8 mouse cellular contexts compared by ENCODE assay signal in the genomic region with DNA sequence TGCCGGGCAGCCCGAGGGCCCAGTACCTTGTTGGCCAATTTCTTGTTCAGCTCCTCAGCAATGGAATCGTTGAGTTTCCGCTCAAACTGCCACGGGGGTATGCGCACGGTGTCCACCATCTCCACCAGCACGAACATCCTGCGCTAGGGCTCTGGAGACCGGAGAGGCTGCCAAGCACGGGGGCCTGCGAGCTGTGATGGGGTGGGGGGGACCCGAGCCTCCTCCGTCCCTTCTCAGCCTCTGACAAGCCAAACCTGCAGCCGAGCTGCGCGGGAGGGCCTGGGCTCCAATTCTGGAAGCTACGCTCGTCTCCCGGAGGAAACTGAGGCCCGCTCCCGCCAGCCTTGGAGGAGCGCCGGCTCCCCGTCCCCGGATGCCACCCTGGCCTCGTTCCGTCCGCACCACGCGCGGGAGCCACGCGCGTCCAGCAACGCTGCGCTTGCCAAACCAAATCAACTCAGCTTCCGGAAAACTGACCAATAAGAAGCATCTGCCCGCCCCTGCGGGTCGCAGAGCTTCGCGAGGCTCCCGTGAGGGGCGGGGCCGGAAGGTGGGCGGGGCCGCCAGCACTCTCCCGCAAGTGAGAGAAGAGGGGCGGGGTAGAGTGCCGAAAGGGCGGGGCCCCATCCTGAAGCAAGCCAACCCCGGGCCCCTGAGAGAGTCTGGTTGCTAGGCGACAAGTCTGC. TPM values are rescaled to one million over a fixed set of nuclear protein-coding genes. Genes with fewer than 3 reads are reported as not detected.
DNase-seq lines count a peak whose midpoint lies in the region; ATAC-seq and TF ChIP-seq lines count a peak whose summit lies in the region.

Polr3h (minus strand) TSS at position 481 of the 686 bp plus-strand sequence.

- peaks cover 19% of the 10 kb centered on the region for H3K4me1 ChIP-seq in embryonic facial prominence, embryonic 13.5 days
- peaks cover 20% of the 10 kb centered on the region; the same call in 1 of the 2 replicates for H3K4me1 ChIP-seq in kidney, adult 2 months (ENCODE audit: control insufficient read depth, insufficient read depth, low read length)
- H3K4me1 ChIP-seq in limb, embryonic 12.5 days (replicated peaks) = peaks cover 16% of the 10 kb centered on the region
- H3K4me1 ChIP-seq in midbrain, embryonic 15.5 days = peaks cover 46% of the 10 kb centered on the region
- H3K4me1 ChIP-seq in spleen, adult 2 months (ENCODE audit: control insufficient read depth, insufficient read depth, insufficient read length) = peaks cover 8% of the 10 kb centered on the region

- H3K27ac ChIP-seq in embryonic facial prominence, embryonic 13.5 days = peak within 1 kb of the TSS; percentile 71
- no peak within 1 kb of the TSS for H3K27ac ChIP-seq in kidney, adult 2 months (ENCODE audit: insufficient read depth, low read depth, low read length)
- peak within 1 kb of the TSS; percentile 56; the same call in 1 of the 2 replicates for H3K27ac ChIP-seq in limb, embryonic 12.5 days
- peak within 1 kb of the TSS; percentile 84 for H3K27ac ChIP-seq in midbrain, embryonic 15.5 days
- H3K27ac ChIP-seq in spleen, adult 2 months (ENCODE audit: insufficient read depth, low read length) = 0 out of 2 replicates have a peak within 1 kb of the TSS, but pooled peaks have one; percentile 24

- H3K27me3 ChIP-seq in embryonic facial prominence, embryonic 13.5 days = no peaks in the 10 kb centered on the region
- H3K27me3 ChIP-seq in kidney, adult 2 months (replicated peaks; ENCODE audit: control insufficient read depth, insufficient read depth, low read length) = no peaks in the 10 kb centered on the region
- no peaks in the 10 kb centered on the region for H3K27me3 ChIP-seq in limb, embryonic 12.5 days
- H3K27me3 ChIP-seq in midbrain, embryonic 15.5 days (replicated peaks) = no peaks in the 10 kb centered on the region
- no peaks in the 10 kb centered on the region for H3K27me3 ChIP-seq in spleen, adult 2 months (ENCODE audit: control insufficient read depth, insufficient read depth, low read length)

- H3K4me3 ChIP-seq in embryonic facial prominence, embryonic 13.5 days = peak within 1 kb of the TSS; percentile 79
- peak within 1 kb of the TSS; percentile 78 for H3K4me3 ChIP-seq in kidney, adult 2 months (ENCODE audit: insufficient read depth, low read depth, low read length)
- H3K4me3 ChIP-seq in limb, embryonic 12.5 days (replicated peaks) = peak within 1 kb of the TSS; percentile 72
- H3K4me3 ChIP-seq in midbrain, embryonic 15.5 days = peak within 1 kb of the TSS; percentile 55
- peak within 1 kb of the TSS; percentile 67 for H3K4me3 ChIP-seq in spleen, adult 2 months (ENCODE audit: extremely low read depth, insufficient read depth, insufficient read length)

- peaks cover 15% of the 10 kb centered on the region; the same call in 1 of the 2 replicates for H3K36me3 ChIP-seq in embryonic facial prominence, embryonic 13.5 days
- no peaks in the 10 kb centered on the region for H3K36me3 ChIP-seq in kidney, adult 2 months (ENCODE audit: control insufficient read depth, insufficient read depth, low read length)
- no peaks in the 10 kb centered on the region for H3K36me3 ChIP-seq in limb, embryonic 12.5 days
- no peaks in the 10 kb centered on the region for H3K36me3 ChIP-seq in midbrain, embryonic 15.5 days (replicated peaks)
- no peaks in the 10 kb centered on the region for H3K36me3 ChIP-seq in spleen, adult 2 months (ENCODE audit: control insufficient read depth, insufficient read depth, low read length)

- H3K4me2 ChIP-seq in embryonic facial prominence, embryonic 13.5 days = peak within 1 kb of the TSS; percentile 94
- H3K4me2 ChIP-seq in limb, embryonic 12.5 days = peak within 1 kb of the TSS; percentile 97
- peak within 1 kb of the TSS; percentile 85 for H3K4me2 ChIP-seq in midbrain, embryonic 15.5 days

- peak; percentile 99 for DNase-seq in 3134 (ENCODE audit: extremely low read depth, insufficient read length, low spot score)
- peak; percentile 96 to 99 for DNase-seq in adrenal gland, postnatal 36 days
- peak; percentile 94 to 97 for DNase-seq in heart, adult 18-20 months
- peak; percentile 98 for DNase-seq in kidney, adult 2 months
- DNase-seq in spleen, adult 2 months (ENCODE audit: low read depth in 1 of 2, low spot score in 2 of 2) = peak; percentile 92 to 95

- ATAC-seq in embryonic facial prominence, embryonic 13.5 days (ENCODE audit: insufficient number of reproducible peaks, insufficient read depth, low FRiP score, low TSS enrichment, low read depth) = peak; percentile 92
- ATAC-seq in limb, embryonic 12.5 days (ENCODE audit: insufficient number of reproducible peaks, insufficient read depth, low FRiP score, low TSS enrichment, low read depth) = peak; percentile 92
- ATAC-seq in midbrain, embryonic 15.5 days (replicated peaks) = peak; percentile 95

- WGBS in embryonic facial prominence, embryonic 13.5 days = under 1% methylated on average over 54 of the region's 54 CpGs
- whole genome bisulfite sequencing in kidney, adult 2 months = 1% methylated on average over 54 of the region's 54 CpGs
- under 1% methylated on average over 54 of the region's 54 CpGs for WGBS in limb, embryonic 12.5 days
- WGBS in midbrain, embryonic 15.5 days = under 1% methylated on average over 54 of the region's 54 CpGs
- WGBS in spleen, adult 2 months = under 1% methylated on average over 54 of the region's 54 CpGs

- H3K9me3 ChIP-seq in embryonic facial prominence, embryonic 13.5 days = no peaks in the 10 kb centered on the region
- H3K9me3 ChIP-seq in limb, embryonic 12.5 days = no peaks in the 10 kb centered on the region
- H3K9me3 ChIP-seq in midbrain, embryonic 15.5 days = no peaks in the 10 kb centered on the region

- no peak for TF ChIP-seq POLR2A in kidney, adult 2 months (IDR thresholded peaks at IDR 0.05; ENCODE audit: low read depth, low read length)
- peak; percentile 24; the same call in 1 of the 2 replicates for TF ChIP-seq POLR2A in spleen, adult 2 months (IDR thresholded peaks at IDR 0.05; ENCODE audit: low read depth, low read length)

- peak within 1 kb of the TSS; percentile 83 for H3K9ac ChIP-seq in embryonic facial prominence, embryonic 13.5 days
- H3K9ac ChIP-seq in limb, embryonic 12.5 days (replicated peaks) = peak within 1 kb of the TSS; percentile 77
- peak within 1 kb of the TSS; percentile 51 for H3K9ac ChIP-seq in midbrain, embryonic 15.5 days

- TF ChIP-seq CTCF in kidney, adult 2 months (conservative IDR thresholded peaks at IDR 0.05; ENCODE audit: insufficient read depth, insufficient read length, low read depth, low read length) = no peak
- no peak for TF ChIP-seq CTCF in spleen, adult 2 months (IDR thresholded peaks at IDR 0.05; ENCODE audit: extremely low read depth, insufficient read depth, insufficient read length, insufficient replicate concordance)

RNA-seq across cellular contexts. Expression of gene Polr3h, which starts in this region (rescaled TPM):
- 10 to 100 TPM; 23.5 to 24.9 TPM for total RNA-seq in adrenal gland, postnatal 36 days (2021)
- polyA plus RNA-seq in embryonic facial prominence, embryonic 13.5 days (2015; fragmentation: Nextera tagmentation; extraction: Ambion mirVana) = 51.8 and 63.9 TPM in 2 replicates
- 10 to 100 TPM in 1 of 2 experiments, 1 to 10 TPM in 1; 7.8 to 10.7 TPM for total RNA-seq in heart, adult 18-20 months (2021)
- 16.1 and 20.2 TPM in 2 replicates for polyA plus RNA-seq in kidney, adult 2 months (2012; rRNA removed)
- polyA plus RNA-seq in limb, embryonic 12.5 days (2016; fragmentation: Nextera tagmentation; extraction: Ambion mirVana) = 60.1 and 62.4 TPM in 2 replicates
- polyA plus RNA-seq in midbrain, embryonic 15.5 days (2015; fragmentation: Nextera tagmentation; extraction: Ambion mirVana) = 81.5 and 83.1 TPM in 2 replicates
- polyA plus RNA-seq in spleen, adult 2 months (2012; rRNA removed) = 8.6 and 11.1 TPM in 2 replicates
